Mouse (Mus musculus) stomach, postnatal 0 days (tissue): Measurements from ENCODE around the gene Rfk. TPM values are rescaled to one million over a fixed set of nuclear protein-coding genes. Genes with fewer than 3 reads are reported as not detected.

Experiments
- ATAC-seq: fragments of 200-750 bp; cut with Nextera tagmentation; 2 replicates; pipeline ENCODE4 v1.8.0; 2017; ENCODE audit not compliant: low FRiP score, low TSS enrichment
- DNase-seq: peaks from one replicate; pipeline ENCODE4 v3.0.0-alpha.2; 2016; ENCODE audit warnings: low spot score
- H3K27ac ChIP-seq: fragments of 300-500 bp; sonication (generic); replicated peaks from 2 replicates; pipeline ENCODE4 v1.5.1; 2014; ENCODE audit warnings: mild to moderate bottlenecking, control low read depth
- H3K27me3 ChIP-seq: fragments of 300-500 bp; sonication (generic); 2 replicates; pipeline ENCODE4 v1.6.1; 2014; ENCODE audit warnings: low read length; ENCODE audit not compliant: control insufficient read depth, insufficient read depth
- H3K36me3 ChIP-seq: fragments of 300-500 bp; sonication (generic); 2 replicates; pipeline ENCODE4 v1.6.1; 2014; ENCODE audit warnings: low read length, mixed read lengths; ENCODE audit not compliant: control insufficient read depth, insufficient read depth
- H3K4me1 ChIP-seq: fragments of 300-500 bp; sonication (generic); replicated peaks from 2 replicates; pipeline ENCODE4 v1.6.1; 2014; ENCODE audit warnings: antibody characterized with exemption; ENCODE audit not compliant: control insufficient read depth, insufficient read depth
- H3K4me2 ChIP-seq: fragments of 300-500 bp; sonication (generic); replicated peaks from 2 replicates; pipeline ENCODE4 v1.6.1; 2014; ENCODE audit warnings: low read depth, mild to moderate bottlenecking, control low read depth, moderate library complexity
- H3K4me3 ChIP-seq: fragments of 300-500 bp; sonication (generic); 2 replicates; pipeline ENCODE4 v1.5.1; 2014; ENCODE audit warnings: low read depth, low read length, control low read depth
- H3K9ac ChIP-seq: fragments of 300-500 bp; sonication (generic); 2 replicates; pipeline ENCODE4 v1.6.1; 2014; ENCODE audit warnings: mild to moderate bottlenecking, low read length, control low read depth, mixed read lengths
- H3K9me3 ChIP-seq: fragments of 300-500 bp; sonication (generic); 2 replicates; pipeline ENCODE4 v1.6.1; 2016; ENCODE audit warnings: low read length; ENCODE audit not compliant: control insufficient read depth
- CTCF ChIP-seq: IDR thresholded peaks from 2 replicates; pipeline ENCODE4 v1.5.1; 2016; ENCODE audit warnings: antibody characterized with exemption, low read depth, mild to moderate bottlenecking, moderate library complexity
- EP300 ChIP-seq: optimal IDR thresholded peaks from 2 replicates; pipeline ENCODE3; 2016; ENCODE audit warnings: antibody characterized with exemption
- WGBS: fragments of 180-500 bp; shearing (Covaris S2); extraction: QIAGEN DNeasy Blood & Tissue Kit; methylation state at CpG from one replicate; pipeline ENCODE4 v1.1.7; 2014; 5-methylcytosine and 5-hydroxymethylcytosine counted together
- polyA plus RNA-seq: library from polyadenylated mRNA; unstranded; fragments of >200 nt; fragmentation: Nextera tagmentation; extraction: Ambion mirVana; gene quantifications from 2 replicates; pipeline ENCODE4 v1.2.1, GENCODE M21; 2015

The Rfk gene
- polyA plus RNA-seq, 1 experiment from 2014 or later, result 145 TPM

- H3K27ac ChIP-seq, result no peak overlapping the region
- DNase-seq, result no peak
- H3K27me3 ChIP-seq, result no peaks in the 10 kb centered on the region
- no peaks in the 10 kb centered on the region for H3K9me3 ChIP-seq
- no peak overlapping the region for H3K4me3 ChIP-seq
- no peaks in the 10 kb centered on the region for H3K4me1 ChIP-seq
- WGBS, result 74% methylated on average over 2 of the region's 2 CpGs
- ATAC-seq, result no peak
- TF ChIP-seq CTCF, result no peak
- TF ChIP-seq EP300, result no peak
- H3K36me3 ChIP-seq, result no peaks in the 10 kb centered on the region
- H3K9ac ChIP-seq, result no peak overlapping the region
- H3K4me2 ChIP-seq, result no peak overlapping the region
These were observed 32.7 kb upstream of the Rfk start for GRCm38 (mm10) chr19:17361181-17361580.

GRCm38 (mm10) chr19:17364741-17365140 is 29.1 kb upstream of the Rfk start:
- Histone ChIP-seq H3K36me3 (no peaks in the 10 kb centered on the region), H3K9ac (no peak overlapping the region), H3K4me2 (no peak overlapping the region), H3K4me3 (no peak overlapping the region), H3K27ac (no peak overlapping the region), H3K4me1 (no peaks in the 10 kb centered on the region), H3K27me3 (no peaks in the 10 kb centered on the region), H3K9me3 (no peaks in the 10 kb centered on the region)
- ATAC-seq, result no peak
- TF ChIP-seq CTCF, result peak; percentile 84
- no peak for TF ChIP-seq EP300
- 31% methylated on average over 3 of the region's 3 CpGs for WGBS
- peak; percentile 43 for DNase-seq

GRCm38 (mm10) chr19:17366364-17367090 is 27.3 kb upstream of the Rfk start:
- no peak overlapping the region for H3K4me2 ChIP-seq
- TF ChIP-seq EP300 (no peak), CTCF (no peak)

GRCm38 (mm10) chr19:17368557-17368956 is 25.3 kb upstream of the Rfk start:
- no peaks in the 10 kb centered on the region for H3K4me1 ChIP-seq
- H3K27me3 ChIP-seq, result no peaks in the 10 kb centered on the region
- H3K9me3 ChIP-seq, result no peaks in the 10 kb centered on the region
- ATAC-seq (no peak), DNase-seq (no peak)
- H3K4me3 ChIP-seq, result no peak overlapping the region
- H3K4me2 ChIP-seq, result no peak overlapping the region
- WGBS, result 65% methylated on average over 9 of the region's 9 CpGs
- H3K27ac ChIP-seq, result no peak overlapping the region
- no peaks in the 10 kb centered on the region for H3K36me3 ChIP-seq
- TF ChIP-seq CTCF, result no peak
- TF ChIP-seq EP300, result no peak
- H3K9ac ChIP-seq, result no peak overlapping the region

More at GRCm38 (mm10) chr19:17366364-17367090, 27.3 kb upstream of the Rfk start:
- no peak overlapping the region for H3K4me3 ChIP-seq
- H3K9me3 ChIP-seq, result no peaks in the 10 kb centered on the region
- no peak for DNase-seq
- H3K27ac ChIP-seq, result no peak overlapping the region
- H3K4me1 ChIP-seq, result no peaks in the 10 kb centered on the region
- WGBS, result 89% methylated on average over 8 of the region's 8 CpGs
- H3K36me3 ChIP-seq, result no peaks in the 10 kb centered on the region
- no peaks in the 10 kb centered on the region for H3K27me3 ChIP-seq
- no peak for ATAC-seq
- H3K9ac ChIP-seq, result no peak overlapping the region

- ATAC-seq (no peak), DNase-seq (no peak)
- no peak for TF ChIP-seq EP300
- peak; percentile 23; the same call in 1 of the 2 replicates for TF ChIP-seq CTCF
- no peak overlapping the region for H3K9ac ChIP-seq
- no peak overlapping the region for H3K4me3 ChIP-seq
- H3K4me2 ChIP-seq, result no peak overlapping the region
- no peaks in the 10 kb centered on the region for H3K27me3 ChIP-seq
- H3K27ac ChIP-seq, result no peak overlapping the region
- no peaks in the 10 kb centered on the region for H3K9me3 ChIP-seq
- WGBS, result 47% methylated on average over 7 of the region's 7 CpGs
- no peaks in the 10 kb centered on the region for H3K4me1 ChIP-seq
- H3K36me3 ChIP-seq, result no peaks in the 10 kb centered on the region
These were observed 24.3 kb upstream of the Rfk start for GRCm38 (mm10) chr19:17369581-17369980.

GRCm38 (mm10) chr19:17372701-17373100 is 21.1 kb upstream of the Rfk start, which contains the start of gene Gcnt1:
Gene Gcnt1 (minus strand): TSS chr19:17372844.
- no peak for ATAC-seq
- Histone ChIP-seq H3K4me2 (no peak within 1 kb of the TSS), H3K27me3 (no peaks in the 10 kb centered on the region), H3K9ac (no peak within 1 kb of the TSS), H3K27ac (no peak within 1 kb of the TSS), H3K4me1 (no peaks in the 10 kb centered on the region), H3K9me3 (no peaks in the 10 kb centered on the region), H3K4me3 (no peak within 1 kb of the TSS), H3K36me3 (no peaks in the 10 kb centered on the region)
- no peak for DNase-seq
- 77% methylated on average over 3 of the region's 3 CpGs for WGBS
- no peak for TF ChIP-seq EP300
- no peak for TF ChIP-seq CTCF
